Mouse (Mus musculus) brain, embryonic 18.5 days (tissue): ENCODE measurements around the gene Olfr741.

ENCODE experiments used
- DNase-seq: peaks from one replicate; pipeline ENCODE4 v3.0.0-alpha.2; 2012; ENCODE audit warnings: low read depth, low spot score

The Olfr741 gene

DNA sequence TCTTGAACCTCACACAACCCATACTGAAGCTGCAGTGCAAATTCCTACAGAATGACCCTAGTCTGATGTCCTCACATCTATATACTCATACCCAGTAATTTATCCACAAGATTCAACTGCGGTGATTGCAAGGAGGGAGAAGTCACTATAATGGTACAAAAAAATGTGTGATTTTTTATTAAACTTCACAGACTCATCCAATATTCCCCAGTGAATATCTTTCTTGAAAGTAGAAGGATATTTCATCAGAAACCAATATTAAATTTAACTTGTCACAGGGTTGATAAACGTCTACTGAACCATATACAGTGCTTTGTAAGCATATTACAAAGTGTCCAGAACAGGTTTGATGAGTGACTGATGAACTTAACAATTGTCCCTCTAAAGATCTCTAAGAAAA lies at the start of gene Olfr741:
TSS of gene Olfr741 (plus strand) at position 301 of the 400 bp plus-strand sequence.
- no peak for DNase-seq

DNA sequence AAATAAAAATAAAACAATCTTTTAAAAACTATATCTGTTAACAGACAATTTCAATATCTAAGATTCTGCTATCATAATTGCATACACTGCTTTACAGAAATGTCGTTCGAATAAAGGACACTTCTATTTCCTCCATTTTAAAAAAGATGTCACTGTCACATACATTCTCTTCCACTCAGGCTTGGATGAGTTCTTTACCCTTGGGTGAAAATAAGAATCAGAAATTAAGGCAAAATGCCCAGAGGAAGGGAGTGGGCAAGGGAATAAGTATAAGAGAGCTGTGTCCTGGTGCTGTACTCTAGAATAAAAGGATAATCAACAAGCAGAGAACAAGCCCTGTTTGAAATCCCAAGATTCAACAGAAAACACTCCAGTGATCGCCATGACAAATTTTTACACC lies 27.3 kb upstream of the Olfr741 start, which contains the start of gene Olfr740:
TSS of gene Olfr740 (plus strand) at position 301 of the 400 bp plus-strand sequence.
- no peak for DNase-seq

DNA sequence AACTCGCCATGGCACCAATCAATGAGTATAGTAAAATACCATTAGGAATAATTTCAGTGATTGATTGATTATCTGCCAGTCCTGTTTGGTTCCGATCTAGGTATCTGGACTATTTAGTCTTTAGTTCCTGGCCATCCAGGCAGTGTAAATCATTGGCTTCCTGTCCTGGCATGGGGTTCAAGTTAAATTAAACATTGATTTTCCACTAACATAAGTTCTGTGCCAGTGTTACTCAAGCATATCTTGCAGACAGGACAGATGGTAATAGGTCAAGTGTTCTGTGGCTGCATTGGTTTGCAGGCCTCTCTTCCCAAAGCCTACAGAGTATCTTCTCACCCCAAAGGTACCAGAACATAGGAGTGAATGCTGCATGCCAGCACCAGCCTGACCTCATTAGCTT lies 5.9 kb downstream of the Olfr741 start:
- no peak for DNase-seq

DNA sequence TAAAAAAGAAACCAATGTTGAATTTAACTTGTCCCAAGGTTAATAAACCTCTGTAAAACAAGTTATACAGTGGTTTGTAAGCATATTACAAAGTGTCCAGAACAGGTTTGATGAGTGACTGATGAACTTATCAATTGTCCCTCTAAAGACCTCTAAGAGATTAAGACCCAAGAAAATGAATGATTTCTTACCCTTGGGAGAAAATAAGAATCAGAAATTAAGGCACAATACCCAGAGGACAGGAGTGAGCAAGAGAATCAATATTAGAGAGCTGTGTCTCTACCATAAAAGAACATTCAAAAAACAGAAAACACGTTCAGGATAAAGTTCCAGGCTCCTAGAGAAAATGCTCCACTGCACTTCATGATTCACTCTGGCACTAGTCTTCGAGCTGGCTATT lies 30.8 kb downstream of the Olfr741 start, which contains the start of gene Olfr742:
TSS of gene Olfr742 (plus strand) at position 301 of the 400 bp plus-strand sequence.
- DNase-seq: no peak

DNA sequence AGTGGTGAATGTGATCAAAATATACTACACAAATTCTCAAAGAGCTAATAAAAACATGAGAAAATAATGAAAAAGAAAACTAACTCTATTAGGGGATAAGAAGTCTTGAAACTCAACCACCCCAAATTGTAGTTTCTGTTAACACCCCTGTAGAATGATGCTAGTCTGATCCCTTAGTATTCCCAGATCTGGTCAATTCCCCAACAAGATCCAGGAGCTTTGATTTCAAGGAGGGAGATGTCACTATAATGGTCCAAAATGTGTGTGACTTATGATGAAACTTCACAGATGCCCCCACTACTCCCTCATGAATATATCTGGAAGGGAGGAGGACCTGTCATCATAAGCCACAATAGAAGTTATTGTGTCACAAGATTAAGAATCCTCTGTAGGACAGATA lies 49.0 kb downstream of the Olfr741 start, which contains the start of gene Olfr743:
TSS of gene Olfr743 (plus strand) at position 301 of the 400 bp plus-strand sequence.
- DNase-seq: no peak
